Mouse (Mus musculus) adrenal gland, adult 18-20 months (tissue): ENCODE data around the gene Pgm5. TPM values are rescaled to one million over a fixed set of nuclear protein-coding genes. Genes with fewer than 3 reads are reported as not detected.

Source experiments
- DNase-seq, 2 experiments: peaks; one replicate each; pipeline ENCODE4 v3.0.0; 2021 to 2022; ENCODE audit warnings: low spot score in 2 of 2
- total RNA-seq, 2 experiments: library from RNA; stranded (reverse); gene quantifications; 1 replicate in 1 of 2; 2 replicates in 1 of 2; pipeline ENCODE4 v1.2.3; 2021

Gene Pgm5
- total RNA-seq, 2 experiments from 2014 or later = 61.1 to 103 TPM

GRCm38 (mm10) chr19:24673331-24673730, 188.3 kb downstream of the Pgm5 start:
- DNase-seq = no peak

- no peak for DNase-seq
These were observed 189.2 kb downstream of the Pgm5 start for GRCm38 (mm10) chr19:24672366-24672960.

GRCm38 (mm10) chr19:24671571-24671970, 190.1 kb downstream of the Pgm5 start:
- no peak for DNase-seq

- no peak for DNase-seq
These were observed 194.1 kb downstream of the Pgm5 start for GRCm38 (mm10) chr19:24667527-24667926.

GRCm38 (mm10) chr19:24665771-24666170, 195.9 kb downstream of the Pgm5 start:
- no peak for DNase-seq

GRCm38 (mm10) chr19:24662346-24662745, 199.3 kb downstream of the Pgm5 start:
- DNase-seq = no peak

GRCm38 (mm10) chr19:24656981-24657380, 204.7 kb downstream of the Pgm5 start:
- DNase-seq = no peak

- no peak for DNase-seq
These were observed 208.3 kb downstream of the Pgm5 start for GRCm38 (mm10) chr19:24653230-24653799.

- no peak for DNase-seq
These were observed 209.2 kb downstream of the Pgm5 start for GRCm38 (mm10) chr19:24652342-24653019.

GRCm38 (mm10) chr19:24651595-24651994, 210.1 kb downstream of the Pgm5 start:
- DNase-seq = no peak

- no peak for DNase-seq
These were observed 211.2 kb downstream of the Pgm5 start for GRCm38 (mm10) chr19:24650428-24650827.

GRCm38 (mm10) chr19:24648016-24648415, 213.6 kb downstream of the Pgm5 start:
- no peak for DNase-seq

GRCm38 (mm10) chr19:24646162-24646829, 215.4 kb downstream of the Pgm5 start:
- no peak for DNase-seq

GRCm38 (mm10) chr19:24644971-24645370, 216.7 kb downstream of the Pgm5 start:
- no peak for DNase-seq

GRCm38 (mm10) chr19:24640982-24641381, 220.7 kb downstream of the Pgm5 start:
- no peak for DNase-seq

- DNase-seq = no peak
These were observed 223.7 kb downstream of the Pgm5 start for GRCm38 (mm10) chr19:24637988-24638387.

- DNase-seq = no peak
These were observed 225.0 kb downstream of the Pgm5 start for GRCm38 (mm10) chr19:24636616-24637015.

GRCm38 (mm10) chr19:24634602-24635001, 227.1 kb downstream of the Pgm5 start:
- DNase-seq = peak; percentile 65 to 74
